Mouse (Mus musculus) neural tube, embryonic 15.5 days (tissue): ENCODE data around the gene Tcap. TPM values are rescaled to one million over a fixed set of nuclear protein-coding genes. Genes with fewer than 3 reads are reported as not detected.

ENCODE experiments used
- ATAC-seq: fragments of 200-750 bp; cut with Nextera tagmentation; 2 replicates; pipeline ENCODE4 v1.8.0; 2017; ENCODE audit warnings: mild to moderate bottlenecking, moderate TSS enrichment, moderate library complexity; ENCODE audit not compliant: low FRiP score
- H3K27ac ChIP-seq: fragments of 300-500 bp; sonication (generic); replicated peaks from 2 replicates; pipeline ENCODE4 v1.5.1; 2015; ENCODE audit warnings: mild to moderate bottlenecking, inconsistent platforms
- H3K27me3 ChIP-seq: fragments of 300-500 bp; sonication (generic); replicated peaks from 2 replicates; pipeline ENCODE4 v1.6.1; 2015; ENCODE audit warnings: inconsistent platforms
- H3K36me3 ChIP-seq: fragments of 300-500 bp; sonication (generic); 2 replicates; pipeline ENCODE4 v1.6.1; 2015; ENCODE audit warnings: inconsistent platforms
- H3K4me1 ChIP-seq: fragments of 300-500 bp; sonication (generic); 2 replicates; pipeline ENCODE4 v1.6.1; 2015; ENCODE audit warnings: inconsistent platforms
- H3K4me2 ChIP-seq: fragments of 300-500 bp; sonication (generic); 2 replicates; pipeline ENCODE4 v1.6.1; 2015; ENCODE audit warnings: inconsistent platforms, mild to moderate bottlenecking, moderate library complexity
- H3K4me3 ChIP-seq: fragments of 300-500 bp; sonication (generic); replicated peaks from 2 replicates; pipeline ENCODE4 v1.5.1; 2015; ENCODE audit warnings: mild to moderate bottlenecking, inconsistent platforms
- H3K9ac ChIP-seq: fragments of 300-500 bp; sonication (generic); replicated peaks from 2 replicates; pipeline ENCODE4 v1.6.1; 2015; ENCODE audit warnings: mild to moderate bottlenecking, inconsistent platforms
- H3K9me3 ChIP-seq: fragments of 300-500 bp; sonication (generic); replicated peaks from 2 replicates; pipeline ENCODE4 v1.6.1; 2016; ENCODE audit warnings: inconsistent platforms
- WGBS: fragments of 180-500 bp; shearing (Covaris S2); methylation state at CpG from one replicate; pipeline ENCODE4 v1.1.7; 2015; ENCODE audit warnings: mixed read lengths; 5-methylcytosine and 5-hydroxymethylcytosine counted together
- polyA plus RNA-seq: library from polyadenylated mRNA; unstranded; fragments of >200 nt; fragmentation: Nextera tagmentation; extraction: Ambion mirVana; gene quantifications from 2 replicates; pipeline ENCODE4 v1.2.1, GENCODE M21; 2015

Tcap gene
- polyA plus RNA-seq, 1 experiment from 2014 or later = 1.7 TPM

DNA sequence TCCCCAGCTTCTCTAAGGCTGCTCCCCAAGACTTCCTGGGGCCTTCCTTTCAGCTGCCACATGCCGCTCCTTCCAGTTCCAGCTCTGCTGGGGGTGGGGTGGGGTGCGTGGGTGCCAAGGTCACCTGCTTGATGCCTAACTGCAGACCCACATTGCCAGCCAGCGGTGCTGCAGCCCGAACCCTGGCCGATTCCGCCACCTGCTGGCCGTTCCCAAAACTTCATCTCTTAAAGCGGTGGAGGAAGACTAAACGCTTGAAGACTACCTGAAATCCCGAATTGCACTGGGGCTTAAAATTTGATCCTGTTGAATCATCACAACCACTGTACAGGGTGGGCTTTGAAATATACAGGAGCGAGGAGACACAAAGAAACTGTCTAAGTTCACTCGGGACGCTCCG, 38.4 kb upstream of the Tcap start:
- peak overlapping the region; percentile 17; the same call in 1 of the 2 replicates for H3K4me3 ChIP-seq
- WGBS = 1% methylated on average over 14 of the region's 14 CpGs
- H3K9ac ChIP-seq = no peak overlapping the region
- H3K27me3 ChIP-seq = peaks cover 76% of the 10 kb centered on the region
- H3K27ac ChIP-seq = no peak overlapping the region
- H3K9me3 ChIP-seq = no peaks in the 10 kb centered on the region
- H3K36me3 ChIP-seq = no peaks in the 10 kb centered on the region
- peak overlapping the region; percentile 43 for H3K4me2 ChIP-seq
- H3K4me1 ChIP-seq = peaks cover 41% of the 10 kb centered on the region
- ATAC-seq = no peak

DNA sequence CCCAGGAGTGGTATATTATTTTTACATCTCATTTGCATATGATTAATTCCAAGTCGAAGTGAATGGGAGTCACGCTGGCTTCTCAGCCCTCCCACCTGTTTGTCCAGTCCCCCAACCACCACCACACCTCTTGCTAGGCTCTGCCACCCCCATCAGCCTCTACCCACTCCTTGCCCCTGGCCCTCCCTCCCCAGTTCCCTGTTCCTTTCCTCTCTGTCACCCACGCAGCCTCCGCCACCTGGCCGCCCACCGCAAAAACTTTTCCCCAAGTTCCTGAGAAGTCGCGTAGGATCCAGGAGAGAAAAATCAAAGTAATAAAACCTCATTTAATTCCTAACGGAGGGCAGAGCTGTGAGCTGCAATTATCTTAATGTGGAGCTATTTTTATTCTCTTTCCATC, 37.4 kb upstream of the Tcap start:
- H3K27me3 ChIP-seq = peaks cover 80% of the 10 kb centered on the region
- no peak overlapping the region for H3K9ac ChIP-seq
- no peaks in the 10 kb centered on the region for H3K9me3 ChIP-seq
- no peaks in the 10 kb centered on the region for H3K36me3 ChIP-seq
- H3K27ac ChIP-seq = no peak overlapping the region
- H3K4me2 ChIP-seq = no peak overlapping the region
- H3K4me3 ChIP-seq = no peak overlapping the region
- H3K4me1 ChIP-seq = peaks cover 37% of the 10 kb centered on the region
- ATAC-seq = no peak
- 13% methylated on average over 9 of the region's 9 CpGs for WGBS

DNA sequence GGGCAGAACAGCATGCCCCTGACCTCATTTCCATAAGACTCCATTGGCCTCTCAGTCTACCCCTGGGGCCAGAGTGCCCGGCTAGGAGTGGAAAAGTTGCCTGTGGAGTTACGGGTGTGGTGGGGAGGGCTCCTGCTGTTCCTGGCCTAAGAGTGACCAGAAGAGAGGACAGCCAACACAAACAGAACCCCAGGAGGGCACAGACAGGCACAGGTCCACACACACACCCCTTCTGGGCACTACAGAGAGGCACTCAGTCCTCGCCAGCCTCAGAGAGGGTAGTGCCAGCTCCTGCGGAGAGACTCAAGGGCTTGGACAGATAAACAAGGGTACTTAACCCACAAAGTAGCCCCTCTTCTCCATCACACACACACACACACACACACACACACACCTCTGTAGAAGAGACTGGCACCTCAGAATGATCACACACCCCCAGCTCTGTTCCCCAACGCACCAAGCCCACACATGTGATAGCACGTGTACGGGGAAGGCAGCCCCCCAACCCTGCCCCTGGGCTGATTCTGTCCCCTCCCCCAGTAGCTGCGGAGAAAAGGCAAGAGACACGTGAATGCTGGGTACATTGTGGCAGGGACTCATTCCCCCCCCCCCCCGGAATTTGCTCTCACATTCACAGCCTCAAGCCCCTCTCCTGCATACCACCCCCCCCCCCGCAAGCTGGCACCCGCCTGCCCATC, 36.1 kb upstream of the Tcap start:
- Histone ChIP-seq H3K36me3 (no peaks in the 10 kb centered on the region), H3K27me3 (peaks cover 81% of the 10 kb centered on the region), H3K27ac (no peak overlapping the region), H3K4me3 (no peak overlapping the region), H3K9me3 (no peaks in the 10 kb centered on the region), H3K9ac (no peak overlapping the region), H3K4me2 (peak overlapping the region; percentile 80), H3K4me1 (peaks cover 29% of the 10 kb centered on the region)
- ATAC-seq = no peak
- WGBS = 3% methylated on average over 10 of the region's 12 CpGs

DNA sequence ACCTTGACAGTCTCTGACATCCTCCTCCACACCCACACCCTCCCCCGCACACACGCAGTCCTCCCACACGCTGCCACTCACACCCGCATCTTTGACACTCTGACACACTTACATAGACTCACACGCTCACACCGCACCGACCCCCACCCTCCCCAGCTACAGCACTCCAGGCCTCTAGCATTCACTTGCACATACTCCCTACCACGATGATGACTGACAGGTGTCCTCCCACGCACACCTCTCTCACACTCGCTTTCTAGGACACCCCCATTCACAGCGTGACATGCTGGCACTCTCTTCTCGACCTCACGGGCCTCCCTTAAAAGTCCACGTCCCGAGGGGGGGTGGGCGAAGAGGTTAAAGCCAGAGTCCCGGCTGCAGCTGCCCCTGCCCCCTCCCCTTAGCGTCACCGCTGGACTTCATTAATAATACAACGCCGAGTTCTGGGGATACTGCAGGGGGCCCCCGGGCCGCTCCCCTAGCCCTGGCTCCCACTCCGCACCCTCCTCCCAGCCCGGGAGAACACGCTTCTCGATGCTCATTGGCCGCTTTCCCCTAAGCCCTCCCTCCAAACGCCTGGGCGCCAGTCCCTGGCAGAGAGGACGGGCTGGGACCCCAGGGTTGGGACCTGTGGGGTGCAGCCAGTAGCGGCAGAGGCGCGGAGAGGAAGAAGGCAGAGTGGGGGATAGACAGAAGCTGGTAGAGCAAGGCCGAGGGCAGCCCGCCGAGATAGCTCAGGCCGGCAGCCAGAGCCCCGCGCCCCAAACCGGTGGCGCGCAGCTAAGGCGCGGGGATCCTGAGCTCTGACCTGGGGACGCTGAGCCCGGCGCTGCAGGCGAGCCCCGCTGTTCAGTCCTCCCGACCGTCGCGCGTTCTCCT, 35.3 kb upstream of the Tcap start, which contains the start of gene Ppp1r1b:
TSS of gene Ppp1r1b (plus strand) at position 322 of the 879 bp plus-strand sequence.
- 0% methylated on average over 54 of the region's 55 CpGs for WGBS
- H3K36me3 ChIP-seq = no peaks in the 10 kb centered on the region
- H3K27ac ChIP-seq = no peak within 1 kb of the TSS
- peak within 1 kb of the TSS; percentile 40 for H3K9ac ChIP-seq
- H3K4me1 ChIP-seq = peaks cover 24% of the 10 kb centered on the region
- peak within 1 kb of the TSS; percentile 48 for H3K4me3 ChIP-seq
- H3K9me3 ChIP-seq = no peaks in the 10 kb centered on the region
- peaks cover 89% of the 10 kb centered on the region for H3K27me3 ChIP-seq
- ATAC-seq = peak; percentile 48; the same call in 1 of the 2 replicates
- H3K4me2 ChIP-seq = peak within 1 kb of the TSS; percentile 80

DNA sequence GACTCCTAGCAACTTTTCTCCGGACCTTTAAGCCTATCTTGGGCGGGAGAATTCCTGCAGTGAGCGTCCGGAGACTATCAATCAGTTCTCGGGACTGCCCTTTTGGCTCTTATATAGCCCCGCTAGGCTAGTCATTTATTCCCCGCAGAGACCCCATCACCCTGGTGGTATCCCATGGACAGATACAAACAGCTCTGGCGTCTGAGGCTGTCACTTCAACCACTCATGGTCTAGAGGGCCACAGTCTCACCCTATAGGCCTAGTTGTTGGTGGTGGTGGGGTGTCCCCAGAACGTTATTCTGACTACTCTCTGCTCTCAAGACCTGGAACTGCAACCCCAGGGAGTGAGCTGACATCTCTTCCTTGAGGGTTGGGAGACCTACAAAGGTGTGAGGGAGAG, 34.3 kb upstream of the Tcap start:
- peak overlapping the region; percentile 80 for H3K4me2 ChIP-seq

DNA sequence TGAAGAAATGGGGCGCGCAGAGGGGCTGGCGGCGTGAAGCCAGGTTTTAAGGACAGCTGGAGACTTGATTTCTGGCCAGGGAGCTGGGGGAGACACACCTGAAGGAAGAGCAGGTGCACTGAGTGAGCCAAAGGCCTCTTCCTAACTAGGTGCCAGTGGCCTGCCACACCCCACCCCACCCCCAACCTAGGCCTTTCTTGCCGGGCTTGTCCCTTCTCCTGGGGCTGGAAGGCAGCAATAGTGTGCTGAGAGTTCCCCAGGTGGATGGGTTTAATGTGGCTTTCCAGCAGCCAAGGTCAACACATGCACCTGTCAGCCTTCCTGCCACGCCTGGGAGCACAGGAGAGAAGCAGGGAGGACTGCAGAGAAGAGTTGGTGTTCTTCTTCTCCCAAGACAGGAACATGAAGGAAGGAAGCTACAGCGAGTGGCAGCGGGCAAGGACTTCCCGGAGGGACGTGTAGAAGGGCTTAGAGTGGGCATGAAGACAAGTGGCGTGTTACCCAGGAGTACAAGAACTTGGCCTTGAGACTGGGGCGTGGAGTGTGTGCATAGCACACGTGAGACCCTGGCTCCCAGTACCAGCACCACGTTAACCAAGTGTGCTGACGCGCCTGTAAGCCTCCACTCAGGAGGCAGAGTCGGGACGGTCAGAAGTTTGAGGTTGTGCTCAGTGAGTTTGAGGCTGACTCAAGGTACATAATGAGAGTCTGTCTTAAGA, 31.2 kb upstream of the Tcap start:
- no peak overlapping the region for H3K9ac ChIP-seq
- ATAC-seq = no peak
- no peak overlapping the region for H3K4me2 ChIP-seq
- peaks cover 71% of the 10 kb centered on the region for H3K27me3 ChIP-seq
- H3K36me3 ChIP-seq = no peaks in the 10 kb centered on the region
- no peaks in the 10 kb centered on the region for H3K9me3 ChIP-seq
- WGBS = 77% methylated on average over 18 of the region's 18 CpGs
- H3K4me3 ChIP-seq = no peak overlapping the region
- peaks cover 33% of the 10 kb centered on the region for H3K4me1 ChIP-seq
- H3K27ac ChIP-seq = no peak overlapping the region

More for the DNA sequence above, 34.3 kb upstream of the Tcap start:
- Histone ChIP-seq H3K27me3 (peaks cover 92% of the 10 kb centered on the region), H3K4me3 (peak overlapping the region; percentile 48), H3K36me3 (no peaks in the 10 kb centered on the region), H3K4me1 (peaks cover 24% of the 10 kb centered on the region), H3K9me3 (no peaks in the 10 kb centered on the region), H3K27ac (no peak overlapping the region), H3K9ac (no peak overlapping the region)
- ATAC-seq = no peak
- 2% methylated on average over 9 of the region's 9 CpGs for WGBS

DNA sequence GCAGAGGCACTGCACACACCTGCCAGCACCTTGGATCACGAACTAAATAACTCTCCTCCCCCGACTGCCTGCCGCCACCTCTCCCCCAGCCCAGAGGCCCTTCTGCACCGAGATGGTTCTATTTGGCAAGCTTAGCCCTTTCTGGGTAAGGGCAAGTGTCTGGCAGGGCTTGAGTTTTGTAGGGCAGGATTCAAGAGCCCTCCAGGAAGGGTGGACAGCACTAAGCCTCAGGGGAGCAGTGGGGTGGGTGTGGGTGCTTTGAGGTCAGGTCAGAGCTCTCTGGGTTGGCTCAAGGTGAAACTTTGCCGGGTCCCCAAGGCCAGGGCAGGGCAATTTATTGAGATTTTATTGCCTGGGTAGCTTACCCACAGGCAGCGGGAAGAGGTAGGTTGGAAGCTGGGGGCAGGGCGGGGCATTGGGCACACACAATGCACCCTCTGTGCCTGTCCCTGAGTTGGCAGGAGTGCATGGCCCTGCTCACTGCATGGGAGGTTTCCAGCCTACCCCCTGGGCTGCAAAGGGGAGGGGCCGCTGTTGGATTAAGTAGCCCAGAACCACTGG, 29.9 kb upstream of the Tcap start:
- no peak overlapping the region for H3K9ac ChIP-seq
- WGBS = 24% methylated on average over 8 of the region's 8 CpGs
- H3K36me3 ChIP-seq = no peaks in the 10 kb centered on the region
- peaks cover 24% of the 10 kb centered on the region for H3K4me1 ChIP-seq
- no peaks in the 10 kb centered on the region for H3K9me3 ChIP-seq
- peaks cover 59% of the 10 kb centered on the region for H3K27me3 ChIP-seq
- H3K27ac ChIP-seq = no peak overlapping the region
- ATAC-seq = no peak
- H3K4me3 ChIP-seq = no peak overlapping the region
- H3K4me2 ChIP-seq = no peak overlapping the region

DNA sequence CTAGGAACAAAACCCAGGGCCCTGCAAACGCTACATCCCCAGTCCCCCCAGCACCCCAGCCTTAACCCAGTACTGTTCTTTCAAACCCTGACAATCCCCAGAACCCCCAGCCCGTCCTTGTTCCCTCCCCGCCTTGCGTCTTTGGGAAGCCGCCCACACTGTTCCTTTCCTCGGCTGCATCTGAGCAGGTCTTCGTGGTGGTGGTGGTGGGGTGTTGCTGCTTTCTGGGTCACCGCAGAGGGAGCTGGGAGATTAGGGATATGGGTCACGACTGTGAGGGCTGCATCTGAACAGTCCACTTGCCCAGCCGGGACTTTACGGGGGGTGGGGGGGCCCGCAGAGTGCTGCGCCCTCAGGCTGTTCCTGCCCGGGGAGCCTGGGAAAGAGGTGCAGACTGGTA, 29.2 kb upstream of the Tcap start:
- Histone ChIP-seq H3K4me2 (no peak overlapping the region), H3K27ac (no peak overlapping the region), H3K9me3 (no peaks in the 10 kb centered on the region), H3K27me3 (peaks cover 52% of the 10 kb centered on the region), H3K9ac (no peak overlapping the region), H3K36me3 (no peaks in the 10 kb centered on the region), H3K4me1 (peaks cover 27% of the 10 kb centered on the region), H3K4me3 (no peak overlapping the region)
- ATAC-seq = no peak
- WGBS = 71% methylated on average over 14 of the region's 14 CpGs

DNA sequence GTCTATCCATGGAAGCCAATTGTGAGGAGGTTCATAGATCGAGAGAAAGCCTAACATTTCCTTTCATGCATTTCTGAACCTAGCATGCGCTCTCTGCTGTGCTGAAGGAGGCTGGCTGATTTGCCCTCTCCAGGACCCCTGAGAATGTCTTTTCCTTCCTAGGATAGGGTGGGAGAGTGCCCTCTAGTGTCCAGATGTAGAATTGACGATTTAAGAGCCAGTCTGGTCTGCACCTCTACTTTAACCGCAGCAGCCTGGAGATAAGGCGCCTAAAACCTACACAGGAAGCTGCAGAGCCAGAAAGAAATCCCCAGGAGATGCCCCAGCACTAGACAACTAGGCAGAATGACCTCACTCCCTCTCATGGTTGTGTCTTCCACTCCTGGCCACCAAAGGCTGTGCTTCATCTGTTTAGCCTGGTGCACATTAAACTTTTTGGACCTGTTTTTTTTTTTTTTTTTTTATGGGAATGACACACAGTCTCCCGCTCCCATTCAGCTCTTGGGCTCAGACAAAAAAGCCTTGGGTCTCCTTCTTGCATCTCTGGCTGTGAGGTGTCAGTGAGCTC, 27.8 kb upstream of the Tcap start:
- Histone ChIP-seq H3K9me3 (no peaks in the 10 kb centered on the region), H3K27me3 (peaks cover 39% of the 10 kb centered on the region), H3K36me3 (no peaks in the 10 kb centered on the region), H3K4me1 (peaks cover 41% of the 10 kb centered on the region), H3K27ac (no peak overlapping the region), H3K9ac (no peak overlapping the region), H3K4me2 (no peak overlapping the region), H3K4me3 (no peak overlapping the region)
- 13% methylated on average over 6 of the region's 6 CpGs for WGBS
- ATAC-seq = no peak

DNA sequence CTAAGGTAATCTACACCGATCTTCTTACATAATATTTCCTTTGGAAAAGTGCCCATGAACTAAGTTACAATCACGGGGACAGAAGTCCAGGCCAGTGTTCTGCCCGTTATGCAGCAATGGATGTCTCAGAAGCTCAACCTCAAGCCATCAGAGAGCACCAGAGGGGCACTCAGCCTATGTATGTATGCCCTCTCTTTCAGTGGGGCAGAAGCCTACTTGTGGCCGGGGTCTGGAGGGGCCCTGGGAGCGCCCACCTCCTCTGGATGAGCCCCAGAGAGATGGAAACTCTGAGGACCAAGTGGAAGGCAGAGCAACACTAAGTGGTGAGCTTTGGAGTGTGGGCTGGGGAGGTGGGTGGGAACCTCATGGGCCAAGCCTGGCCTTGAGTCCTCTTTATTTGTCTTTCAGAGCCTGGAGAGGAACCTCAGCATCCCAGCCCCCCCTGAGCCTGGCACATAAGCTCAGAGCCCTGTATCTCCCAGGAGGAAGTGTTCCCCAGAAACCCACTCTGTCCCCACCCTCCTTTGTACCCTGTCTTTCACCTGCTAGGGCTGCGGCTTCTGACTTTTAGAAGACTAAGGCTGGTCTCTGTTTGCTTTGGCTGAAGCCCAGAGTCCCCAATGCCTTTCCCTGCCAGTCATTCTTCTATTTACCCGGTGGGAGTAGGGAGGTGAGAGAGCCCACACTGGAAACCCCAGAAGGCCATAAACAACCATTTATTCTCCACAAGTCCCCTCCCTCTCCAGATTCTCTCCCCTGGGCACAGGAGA, 26.8 kb upstream of the Tcap start:
- Histone ChIP-seq H3K4me2 (peak overlapping the region; percentile 82; the same call in 1 of the 2 replicates), H3K9me3 (no peaks in the 10 kb centered on the region), H3K36me3 (no peaks in the 10 kb centered on the region), H3K4me1 (peaks cover 51% of the 10 kb centered on the region), H3K27me3 (peaks cover 29% of the 10 kb centered on the region), H3K27ac (no peak overlapping the region), H3K9ac (no peak overlapping the region), H3K4me3 (no peak overlapping the region)
- no peak for ATAC-seq
- WGBS = 70% methylated on average over 7 of the region's 7 CpGs
